Mouse (Mus musculus) CD4-positive, CD25-positive, alpha-beta regulatory T cell, adult 9 weeks (primary cell): ENCODE results near the gene Col24a1. TPM values are rescaled to one million over a fixed set of nuclear protein-coding genes. Genes with fewer than 3 reads are reported as not detected.

ENCODE experiments used
- polyA plus RNA-seq: library from polyadenylated mRNA; unstranded; fragments of 100-300 nt; shearing (Covaris generic); gene quantifications from one replicate; pipeline ENCODE4 v1.2.1, GENCODE M21; 2017

The Col24a1 gene
- not detected for polyA plus RNA-seq

DNA sequence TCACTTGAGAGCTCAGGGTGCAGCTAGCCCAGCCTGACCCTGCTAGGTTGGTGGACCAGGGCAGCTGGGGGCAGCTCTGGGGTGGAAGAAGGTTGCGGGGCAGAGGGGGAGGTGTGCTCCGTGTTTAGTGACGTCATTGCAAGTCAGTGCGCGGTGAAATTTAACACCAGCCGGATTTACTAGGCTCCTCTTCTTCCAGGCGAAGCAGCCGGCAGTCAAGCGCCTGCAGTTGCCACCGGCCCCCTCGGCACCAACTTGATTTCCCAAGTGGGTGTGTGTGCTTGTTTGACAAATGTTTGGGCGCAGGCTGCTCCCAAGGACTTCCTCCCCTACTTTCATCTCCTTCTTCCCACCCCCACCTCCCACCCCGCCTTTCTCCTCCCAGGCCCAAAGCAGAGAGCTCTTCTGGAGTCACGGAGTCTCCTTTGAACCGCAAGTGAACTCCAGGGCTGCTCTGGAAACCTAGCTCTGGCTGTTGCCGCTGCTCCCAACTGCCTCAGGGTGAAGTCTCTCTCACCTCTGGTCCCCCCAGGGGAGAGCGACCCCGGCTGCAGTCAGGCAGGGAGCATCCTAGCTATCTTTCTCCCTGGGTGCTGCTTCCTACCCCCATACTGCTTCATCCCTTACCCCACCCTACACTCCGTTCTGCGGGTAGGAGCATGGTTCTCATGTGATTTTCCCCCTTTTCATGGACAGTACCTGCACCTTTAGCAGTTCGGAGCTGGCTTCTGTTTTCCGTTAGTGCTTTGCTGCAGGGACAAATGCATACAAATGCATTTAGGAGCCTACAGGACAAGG is at the start of gene Col24a1:
Col24a1 (plus strand) TSS at position 136 of the 798 bp plus-strand sequence.

DNA sequence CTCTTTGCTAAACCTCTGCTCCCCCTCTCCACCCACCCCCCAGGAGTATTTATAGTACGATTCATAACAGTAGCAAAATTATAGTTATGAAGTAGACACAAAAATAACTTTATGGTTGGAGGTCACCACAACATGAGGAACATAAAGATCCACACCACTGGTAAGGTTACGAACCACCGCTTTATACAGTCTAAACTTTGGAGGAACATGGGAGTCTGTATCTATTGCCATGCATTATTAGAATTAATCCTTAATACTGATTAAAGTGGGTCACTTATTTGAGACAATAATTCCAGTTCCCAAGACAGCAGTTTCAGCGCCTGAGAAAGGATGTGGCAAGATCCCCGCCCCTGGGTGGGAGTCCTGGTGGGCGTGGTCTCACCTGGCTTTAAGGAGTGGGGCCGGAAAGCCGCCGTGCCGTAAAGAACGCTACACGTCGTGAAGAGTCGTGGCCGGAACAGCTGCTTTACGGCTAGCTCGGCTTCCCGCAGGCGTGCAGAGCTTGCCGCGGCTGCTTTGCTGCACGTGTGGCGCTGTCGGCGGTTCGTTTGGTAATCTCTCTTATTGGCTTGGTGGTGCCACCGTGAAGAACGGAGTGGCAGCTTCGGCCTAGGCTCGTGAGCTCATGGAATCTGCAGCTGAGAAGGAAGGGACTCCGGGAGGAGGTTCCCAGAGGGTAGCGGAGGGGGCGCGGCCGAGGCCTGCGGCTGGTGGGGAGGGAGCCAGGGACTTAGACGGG is 283.6 kb downstream of the Col24a1 start, which contains the start of gene Znhit6:
Znhit6 (plus strand) TSS at position 463 of the 739 bp plus-strand sequence.

Other genes starting within 250 kb of the Col24a1 start
- gene Clca2, start 193.0 kb upstream of the Col24a1 start, polyA plus RNA-seq, result not detected
- 6.6 TPM for gene Odf2l, start 173.9 kb upstream of the Col24a1 start, polyA plus RNA-seq